Mouse (Mus musculus) splenic B cell, adult 2 months (primary cell): Measurements from ENCODE around the gene Klhl10.

Source experiments
- DNase-seq: peaks from one replicate; pipeline ENCODE4 v3.0.0-alpha.2; 2011; ENCODE audit warnings: low read depth, low spot score
- H3K27me3 ChIP-seq: 2 replicates; pipeline ENCODE4 v1.6.1; 2012; ENCODE audit warnings: mild to moderate bottlenecking, low read length, moderate library complexity, mixed read lengths; ENCODE audit not compliant: control insufficient read depth, poor library complexity, insufficient read depth, severe bottlenecking
- H3K36me3 ChIP-seq: 2 replicates; pipeline ENCODE4 v1.6.1; 2012; ENCODE audit warnings: mild to moderate bottlenecking, low read length, moderate library complexity, mixed read lengths; ENCODE audit not compliant: control insufficient read depth, poor library complexity, insufficient read depth, severe bottlenecking

Klhl10 gene

GRCm38 (mm10) chr11:100505997-100506396 is 64.3 kb downstream of the Klhl10 start:
- DNase-seq, result no peak
- no peaks in the 10 kb centered on the region for H3K27me3 ChIP-seq
- peaks cover 15% of the 10 kb centered on the region for H3K36me3 ChIP-seq
